25 mouse cellular contexts compared by ENCODE assay signal in the genomic region with DNA sequence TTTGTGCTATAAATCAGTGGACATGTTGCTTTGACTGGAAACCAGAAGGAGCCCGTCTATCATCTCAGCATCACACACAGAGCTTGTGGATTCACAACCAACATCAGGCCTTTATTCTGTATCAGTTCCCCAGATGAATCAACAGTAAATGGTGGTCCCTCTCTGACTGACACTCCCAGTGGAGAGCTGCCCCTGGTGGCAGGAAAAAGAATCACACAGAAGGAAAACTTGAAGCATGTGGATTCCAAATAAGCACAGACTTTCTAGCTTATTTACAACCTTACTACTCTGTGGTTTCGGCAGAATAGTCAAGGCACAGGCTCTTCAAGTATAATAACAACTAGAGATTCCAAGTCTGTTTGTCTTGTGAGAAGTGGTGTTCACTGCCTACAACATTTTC.
A peak's percentile ranks its signal among the peaks of the same experiment; 100 is the strongest.
DNase-seq lines count a peak whose midpoint lies in the region; ATAC-seq and TF ChIP-seq lines count a peak whose summit lies in the region.
"Had no signal": no experiment of that assay in that cellular context is flagged by ENCODE, and none has a peak within 500 bp of the region (broad histone marks: within the 10 kb centered on the region; RNA-seq: fewer than 3 reads in every experiment).

No protein-coding gene starts in this region.

- H3K4me3 ChIP-seq in kidney, postnatal 0 days (replicated peaks; ENCODE audit: low read depth, low read length), result no peak overlapping the region
- no peak overlapping the region for H3K4me3 ChIP-seq in lung, postnatal 0 days (ENCODE audit: low read depth, low read length)
- H3K4me3 ChIP-seq in lung, adult 2 months (replicated peaks; ENCODE audit: extremely low read depth, low read depth, low read length), result no peak overlapping the region
- no peak overlapping the region for H3K4me3 ChIP-seq in ES-E14 (ENCODE audit: insufficient read depth in 1 of 2, low read depth in 1 of 2, low read length in 2 of 2, poor library complexity in 1 of 2, severe bottlenecking in 1 of 2)
- H3K4me3 ChIP-seq: erythroblast, embryonic 14.5 days; forebrain, embryonic 12.5 days; heart, embryonic 15.5 days; limb, embryonic 12.5 days; midbrain, embryonic 10.5 days; myocyte; neural tube, embryonic 12.5 days had no signal

- TF ChIP-seq EP300 in lung, postnatal 0 days (IDR thresholded peaks at IDR 0.05), result no peak

- H3K27me3 ChIP-seq in kidney, postnatal 0 days (ENCODE audit: insufficient read depth, low read length), result no peaks in the 10 kb centered on the region
- H3K27me3 ChIP-seq in lung, postnatal 0 days (replicated peaks; ENCODE audit: insufficient read depth, low read length), result no peaks in the 10 kb centered on the region
- H3K27me3 ChIP-seq: forebrain, embryonic 12.5 days; heart, embryonic 15.5 days; limb, embryonic 12.5 days; neural tube, embryonic 12.5 days had no signal

- ATAC-seq in kidney, postnatal 0 days (replicated peaks; ENCODE audit: low FRiP score, low read depth), result no peak
- no peak for ATAC-seq in lung, postnatal 0 days
- ATAC-seq: forebrain, postnatal 0 days; midbrain, embryonic 16.5 days had no signal

- WGBS in kidney, postnatal 0 days, result 67% methylated on average over 2 of the region's 2 CpGs
- WGBS in lung, postnatal 0 days, result 69% methylated on average over 2 of the region's 2 CpGs
- WGBS in lung, adult 2 months, result 72% methylated on average over 2 of the region's 2 CpGs

- TF ChIP-seq CTCF in kidney, postnatal 0 days (IDR thresholded peaks at IDR 0.05; ENCODE audit: low read depth), result peak; percentile 42; the same call in 1 of the 2 replicates
- TF ChIP-seq CTCF in lung, postnatal 0 days (IDR thresholded peaks at IDR 0.05), result peak; percentile 44
- no peak for TF ChIP-seq CTCF in lung, adult 2 months (IDR thresholded peaks at IDR 0.05; ENCODE audit: insufficient read depth, low read length)
- TF ChIP-seq CTCF in brain, embryonic 14.5 days (IDR thresholded peaks at IDR 0.05; ENCODE audit: borderline replicate concordance, extremely low read depth, insufficient read depth, insufficient read length), result peak; percentile 19; the same call in 1 of the 2 replicates

- DNase-seq in kidney, postnatal 0 days (ENCODE audit: low spot score), result no peak
- DNase-seq in kidney, adult 18-20 months, result no peak
- no peak for DNase-seq in lung, postnatal 0 days (ENCODE audit: low spot score)
- DNase-seq in lung, adult 2 months, result no peak
- no peak for DNase-seq in ES-E14 (ENCODE audit: low read depth, low spot score)
- DNase-seq in brain, embryonic 14.5 days (ENCODE audit: low read depth), result no peak
- DNase-seq in embryo, embryonic 11 days, result no peak
- no peak for DNase-seq in adrenal gland, adult 2 months
- DNase-seq: adrenal gland, postnatal 14 days; cerebellum, adult 11-12 months; cerebellum, adult 9-11 months; forebrain, postnatal 0 days; gastrocnemius, postnatal 10 days; kidney, adult 2 months; kidney, postnatal 4 days; lung, postnatal 14 days; thymus, postnatal 4 days had no signal

- no peaks in the 10 kb centered on the region for H3K36me3 ChIP-seq in kidney, postnatal 0 days (ENCODE audit: insufficient read depth, low read length)
- H3K36me3 ChIP-seq in lung, postnatal 0 days (ENCODE audit: insufficient read depth, low read length), result no peaks in the 10 kb centered on the region
- H3K36me3 ChIP-seq in ES-E14 (ENCODE audit: control insufficient read depth, insufficient read depth, low read length, poor library complexity, severe bottlenecking), result no peaks in the 10 kb centered on the region
- H3K36me3 ChIP-seq: forebrain, embryonic 12.5 days; heart, embryonic 15.5 days; limb, embryonic 12.5 days; midbrain, embryonic 10.5 days; neural tube, embryonic 12.5 days had no signal

- H3K4me1 ChIP-seq in kidney, postnatal 0 days (replicated peaks; ENCODE audit: insufficient read depth, low read length), result no peaks in the 10 kb centered on the region
- no peaks in the 10 kb centered on the region for H3K4me1 ChIP-seq in lung, postnatal 0 days (ENCODE audit: insufficient read depth, low read depth, low read length)
- H3K4me1 ChIP-seq in lung, adult 2 months (ENCODE audit: control insufficient read depth, insufficient read depth, low read length), result no peaks in the 10 kb centered on the region
- no peaks in the 10 kb centered on the region for H3K4me1 ChIP-seq in ES-E14 (ENCODE audit: control insufficient read depth in 2 of 2, insufficient read depth in 2 of 2, low read length in 2 of 2, poor library complexity in 1 of 2)
- H3K4me1 ChIP-seq: forebrain, embryonic 12.5 days; heart, embryonic 15.5 days; limb, embryonic 12.5 days; midbrain, embryonic 10.5 days; neural tube, embryonic 12.5 days had no signal

- no peak for TF ChIP-seq POLR2A in lung, adult 2 months (IDR thresholded peaks at IDR 0.05; ENCODE audit: borderline replicate concordance, extremely low read depth, low read depth, low read length)
- TF ChIP-seq POLR2A in brain, embryonic 14.5 days (IDR thresholded peaks at IDR 0.05; ENCODE audit: borderline replicate concordance, extremely low read depth, insufficient read depth, insufficient read length, poor library complexity, severe bottlenecking), result no peak

- no peak overlapping the region for H3K4me2 ChIP-seq in kidney, postnatal 0 days (ENCODE audit: low read length)
- H3K4me2 ChIP-seq in lung, postnatal 0 days (replicated peaks; ENCODE audit: low read depth, low read length), result no peak overlapping the region
- H3K4me2 ChIP-seq: forebrain, embryonic 12.5 days; heart, embryonic 15.5 days; limb, embryonic 12.5 days; neural tube, embryonic 12.5 days had no signal

- in situ Hi-C loops in ES-E14 (cut with MboI; ENCODE audit: low sequenced_read_pairs in 2 of 2, unreplicated experiment in 2 of 2), result no loop called here

- H3K9me3 ChIP-seq in kidney, postnatal 0 days (replicated peaks; ENCODE audit: low read length), result no peaks in the 10 kb centered on the region
- no peaks in the 10 kb centered on the region for H3K9me3 ChIP-seq in lung, postnatal 0 days (ENCODE audit: low read length)
- no peaks in the 10 kb centered on the region for H3K9me3 ChIP-seq in ES-E14 (ENCODE audit: control insufficient read depth, insufficient read depth, low read depth, low read length)
- H3K9me3 ChIP-seq: forebrain, embryonic 12.5 days; heart, embryonic 15.5 days; limb, embryonic 12.5 days; midbrain, embryonic 10.5 days; neural tube, embryonic 12.5 days had no signal

- H3K9ac ChIP-seq in kidney, postnatal 0 days (ENCODE audit: low read depth, low read length), result no peak overlapping the region
- no peak overlapping the region for H3K9ac ChIP-seq in lung, postnatal 0 days (replicated peaks; ENCODE audit: low read depth)
- no peak overlapping the region for H3K9ac ChIP-seq in ES-E14 (ENCODE audit: insufficient read depth, low read depth, low read length, poor library complexity, severe bottlenecking)
- H3K9ac ChIP-seq: forebrain, embryonic 12.5 days; forebrain, postnatal 0 days; heart, embryonic 15.5 days; limb, embryonic 12.5 days; neural tube, embryonic 12.5 days had no signal

- no peak overlapping the region for H3K27ac ChIP-seq in kidney, postnatal 0 days
- no peak overlapping the region for H3K27ac ChIP-seq in lung, postnatal 0 days (ENCODE audit: low read length)
- no peak overlapping the region for H3K27ac ChIP-seq in ES-E14 (ENCODE audit: insufficient read depth, low read depth, low read length, poor library complexity, severe bottlenecking)
- H3K27ac ChIP-seq: forebrain, embryonic 12.5 days; heart, embryonic 15.5 days; limb, embryonic 12.5 days; midbrain, embryonic 10.5 days; neural tube, embryonic 12.5 days had no signal

TF ChIP-seq in ES-E14, 5 proteins besides CTCF, POLR2A, EP300 and RAD21:
- TF ChIP-seq ZNF384 (IDR thresholded peaks at IDR 0.05; ENCODE audit: low read depth, low read length) (no peak), ZC3H11A (IDR thresholded peaks at IDR 0.05; ENCODE audit: borderline replicate concordance, low read depth, low read length) (0 out of 2 replicates have a peak, but pooled peaks have one; percentile 2)
